Mouse (Mus musculus): Measurements from ENCODE around the gene Vmn1r41. TPM values are rescaled to one million over a fixed set of nuclear protein-coding genes. Genes with fewer than 3 reads are reported as not detected.

The Vmn1r41 gene
- not detected in 2 replicates for polyA plus RNA-seq (2015; fragmentation: Nextera tagmentation; extraction: Ambion mirVana)

DNA sequence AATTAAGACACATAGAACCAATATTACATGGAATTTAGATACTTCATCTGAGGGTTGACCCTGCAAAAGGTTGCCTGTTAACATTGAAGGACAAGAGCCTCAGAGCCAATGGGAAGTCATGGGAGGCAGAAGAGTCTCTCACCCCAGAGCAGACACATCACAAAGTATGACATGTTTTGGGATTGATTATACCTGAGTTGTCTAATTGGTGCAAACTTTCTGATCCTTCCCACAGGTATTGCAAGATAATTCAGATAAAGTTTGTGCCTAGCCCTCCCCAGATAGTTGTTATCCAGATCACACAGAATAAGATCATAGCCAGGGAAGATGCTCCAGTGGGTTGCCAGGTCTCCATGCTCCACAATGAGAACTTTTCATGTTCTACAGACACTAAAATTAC is at the start of gene Vmn1r41:
TSS of gene Vmn1r41 (plus strand) at position 301 of the 400 bp plus-strand sequence.
- ATAC-seq (replicated peaks; ENCODE audit: low FRiP score, low read depth) = no peak
- no peaks in the 10 kb centered on the region for H3K4me1 ChIP-seq (replicated peaks; ENCODE audit: insufficient read depth, low read length)
- no peaks in the 10 kb centered on the region for H3K36me3 ChIP-seq (ENCODE audit: insufficient read depth, low read length)
- H3K27me3 ChIP-seq (ENCODE audit: insufficient read depth, low read length) = no peaks in the 10 kb centered on the region
- H3K9ac ChIP-seq (ENCODE audit: low read depth, low read length) = no peak within 1 kb of the TSS
- no peak within 1 kb of the TSS for H3K27ac ChIP-seq
- no peak for DNase-seq (ENCODE audit: low spot score)
- no peak for TF ChIP-seq CTCF (IDR thresholded peaks at IDR 0.05; ENCODE audit: low read depth)
- H3K9me3 ChIP-seq (replicated peaks; ENCODE audit: low read length) = no peaks in the 10 kb centered on the region
- H3K4me3 ChIP-seq (replicated peaks; ENCODE audit: low read depth, low read length) = no peak within 1 kb of the TSS
- no peak within 1 kb of the TSS for H3K4me2 ChIP-seq (ENCODE audit: low read length)

DNA sequence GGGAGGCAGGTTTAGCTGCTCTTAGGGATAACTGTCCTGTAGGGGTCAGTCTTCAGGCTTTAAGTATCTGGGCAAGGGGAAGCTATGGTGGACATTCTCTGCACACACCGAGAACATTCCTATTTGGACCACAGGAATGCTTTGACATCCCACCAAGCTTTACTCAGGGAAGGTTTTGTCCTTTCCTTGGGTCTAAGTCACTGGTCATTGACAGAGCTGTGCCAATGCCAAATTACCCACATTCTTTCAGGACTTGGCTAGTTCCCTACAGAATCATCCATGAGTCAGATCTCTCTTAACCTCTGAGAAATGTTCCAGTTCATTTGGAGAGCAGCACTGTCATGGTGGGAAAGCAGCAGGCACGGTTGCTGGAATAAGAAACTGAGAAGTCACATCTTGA is 33.9 kb upstream of the Vmn1r41 start:
- 55% methylated on average over 2 of the region's 2 CpGs for WGBS
- H3K4me2 ChIP-seq (ENCODE audit: low read length) = no peak overlapping the region
- no peaks in the 10 kb centered on the region for H3K27me3 ChIP-seq (ENCODE audit: insufficient read depth, low read length)
- H3K36me3 ChIP-seq (ENCODE audit: insufficient read depth, low read length) = no peaks in the 10 kb centered on the region
- no peak overlapping the region for H3K9ac ChIP-seq (ENCODE audit: low read depth, low read length)
- ATAC-seq (replicated peaks; ENCODE audit: low FRiP score, low read depth) (no peak), DNase-seq (ENCODE audit: low spot score) (no peak)
- no peak overlapping the region for H3K27ac ChIP-seq
- H3K9me3 ChIP-seq (replicated peaks; ENCODE audit: low read length) = no peaks in the 10 kb centered on the region
- H3K4me1 ChIP-seq (replicated peaks; ENCODE audit: insufficient read depth, low read length) = no peaks in the 10 kb centered on the region
- no peak for TF ChIP-seq CTCF (IDR thresholded peaks at IDR 0.05; ENCODE audit: low read depth)
- no peak overlapping the region for H3K4me3 ChIP-seq (replicated peaks; ENCODE audit: low read depth, low read length)

DNA sequence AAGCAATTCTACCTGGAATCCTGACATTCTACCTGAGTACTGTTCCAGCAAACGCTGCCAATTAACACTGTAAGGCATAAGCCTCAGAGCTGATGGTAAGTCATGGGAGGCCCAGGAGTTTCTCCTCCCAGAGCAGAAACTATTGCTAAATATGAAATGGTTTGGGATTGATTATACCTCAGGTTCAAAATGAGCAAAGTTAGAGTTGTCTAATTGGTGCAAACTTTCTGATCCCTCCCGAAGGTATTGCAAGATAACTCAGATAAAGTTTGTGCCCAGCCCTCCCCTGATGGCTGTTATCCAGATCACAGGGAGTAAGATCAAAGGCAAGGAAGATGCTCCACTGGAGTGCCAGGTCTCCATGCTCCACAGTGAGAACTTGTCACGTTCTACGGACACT is 33.3 kb upstream of the Vmn1r41 start, which contains the start of gene Vmn1r40:
TSS of gene Vmn1r40 (plus strand) at position 301 of the 400 bp plus-strand sequence.
- no peaks in the 10 kb centered on the region for H3K4me1 ChIP-seq (replicated peaks; ENCODE audit: insufficient read depth, low read length)
- no peak within 1 kb of the TSS for H3K27ac ChIP-seq
- H3K4me2 ChIP-seq (ENCODE audit: low read length) = no peak within 1 kb of the TSS
- 71% methylated on average over 4 of the region's 4 CpGs for WGBS
- no peak for TF ChIP-seq CTCF (IDR thresholded peaks at IDR 0.05; ENCODE audit: low read depth)
- DNase-seq (ENCODE audit: low spot score) (no peak), ATAC-seq (replicated peaks; ENCODE audit: low FRiP score, low read depth) (no peak)
- H3K27me3 ChIP-seq (ENCODE audit: insufficient read depth, low read length) = no peaks in the 10 kb centered on the region
- no peaks in the 10 kb centered on the region for H3K9me3 ChIP-seq (replicated peaks; ENCODE audit: low read length)
- H3K4me3 ChIP-seq (replicated peaks; ENCODE audit: low read depth, low read length) = no peak within 1 kb of the TSS
- no peaks in the 10 kb centered on the region for H3K36me3 ChIP-seq (ENCODE audit: insufficient read depth, low read length)
- no peak within 1 kb of the TSS for H3K9ac ChIP-seq (ENCODE audit: low read depth, low read length)

DNA sequence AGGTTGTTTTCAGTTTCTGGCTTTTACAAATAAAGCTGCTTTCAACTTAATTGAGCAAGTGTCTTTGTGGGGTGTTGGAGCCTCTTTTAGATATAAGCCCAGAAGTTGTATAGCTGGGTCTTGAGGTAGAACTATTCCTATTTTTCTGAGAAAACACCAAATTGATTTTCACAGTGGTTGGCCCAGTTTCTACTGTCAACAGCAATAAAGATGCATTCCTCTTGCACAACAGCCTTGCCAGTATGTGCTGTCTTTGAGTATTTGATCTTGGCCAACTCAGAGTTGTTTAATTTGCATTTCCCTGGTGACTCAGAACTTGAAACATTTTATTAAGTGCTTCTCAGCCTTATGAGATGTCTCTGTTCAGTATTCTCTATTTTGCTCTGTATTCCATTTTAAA is 22.5 kb upstream of the Vmn1r41 start:
- H3K36me3 ChIP-seq (ENCODE audit: insufficient read depth, low read length) = no peaks in the 10 kb centered on the region
- no peak for DNase-seq (ENCODE audit: low spot score)
- no peaks in the 10 kb centered on the region for H3K4me1 ChIP-seq (replicated peaks; ENCODE audit: insufficient read depth, low read length)
- 0 out of 2 replicates have a peak, but pooled peaks cover 3% of the 10 kb centered on the region for H3K9me3 ChIP-seq (replicated peaks; ENCODE audit: low read length)
- no peak overlapping the region for H3K4me2 ChIP-seq (ENCODE audit: low read length)
- H3K4me3 ChIP-seq (replicated peaks; ENCODE audit: low read depth, low read length) = no peak overlapping the region
- no peak overlapping the region for H3K9ac ChIP-seq (ENCODE audit: low read depth, low read length)
- H3K27me3 ChIP-seq (ENCODE audit: insufficient read depth, low read length) = no peaks in the 10 kb centered on the region
- no peak overlapping the region for H3K27ac ChIP-seq
- no peak for TF ChIP-seq CTCF (IDR thresholded peaks at IDR 0.05; ENCODE audit: low read depth)
- no peak for ATAC-seq (replicated peaks; ENCODE audit: low FRiP score, low read depth)

GRCm38 (mm10) chr6:89742811-89743210 is 2.2 kb downstream of the Vmn1r41 start:
- no peak overlapping the region for H3K9ac ChIP-seq (ENCODE audit: low read depth, low read length)
- TF ChIP-seq CTCF (IDR thresholded peaks at IDR 0.05; ENCODE audit: low read depth) = no peak
- no peak for DNase-seq (ENCODE audit: low spot score)
- H3K4me3 ChIP-seq (replicated peaks; ENCODE audit: low read depth, low read length) = no peak overlapping the region
- H3K36me3 ChIP-seq (ENCODE audit: insufficient read depth, low read length) = no peaks in the 10 kb centered on the region
- no peak overlapping the region for H3K27ac ChIP-seq
- no peaks in the 10 kb centered on the region for H3K9me3 ChIP-seq (replicated peaks; ENCODE audit: low read length)
- H3K4me1 ChIP-seq (replicated peaks; ENCODE audit: insufficient read depth, low read length) = no peaks in the 10 kb centered on the region
- no peaks in the 10 kb centered on the region for H3K27me3 ChIP-seq (ENCODE audit: insufficient read depth, low read length)
- no peak for ATAC-seq (replicated peaks; ENCODE audit: low FRiP score, low read depth)
- H3K4me2 ChIP-seq (ENCODE audit: low read length) = no peak overlapping the region

- H3K27me3 ChIP-seq (ENCODE audit: insufficient read depth, low read length) = no peaks in the 10 kb centered on the region
- ATAC-seq (replicated peaks; ENCODE audit: low FRiP score, low read depth) = no peak
- no peak for TF ChIP-seq CTCF (IDR thresholded peaks at IDR 0.05; ENCODE audit: low read depth)
Observed at GRCm38 (mm10) chr6:89790231-89790630, 49.7 kb downstream of the Vmn1r41 start.

More at GRCm38 (mm10) chr6:89790231-89790630, 49.7 kb downstream of the Vmn1r41 start:
- no peak overlapping the region for H3K4me2 ChIP-seq (ENCODE audit: low read length)
- no peak for DNase-seq (ENCODE audit: low spot score)
- no peak overlapping the region for H3K4me3 ChIP-seq (replicated peaks; ENCODE audit: low read depth, low read length)
- no peak overlapping the region for H3K9ac ChIP-seq (ENCODE audit: low read depth, low read length)
- H3K4me1 ChIP-seq (replicated peaks; ENCODE audit: insufficient read depth, low read length) = no peaks in the 10 kb centered on the region
- H3K27ac ChIP-seq = no peak overlapping the region
- no peaks in the 10 kb centered on the region for H3K36me3 ChIP-seq (ENCODE audit: insufficient read depth, low read length)
- no peaks in the 10 kb centered on the region for H3K9me3 ChIP-seq (replicated peaks; ENCODE audit: low read length)

Other genes with a start within 250 kb of the Vmn1r41 start
- gene Chchd6, start 145.1 kb upstream of the Vmn1r41 start, polyA plus RNA-seq (2015; fragmentation: Nextera tagmentation; extraction: Ambion mirVana) = 57.2 and 63.2 TPM in 2 replicates
- gene Txnrd3, start 96.8 kb upstream of the Vmn1r41 start, polyA plus RNA-seq (2015; fragmentation: Nextera tagmentation; extraction: Ambion mirVana) = 27.9 and 29.2 TPM in 2 replicates
- not detected in 2 replicates for gene Vmn1r40, start 33.2 kb upstream of the Vmn1r41 start, polyA plus RNA-seq (2015; fragmentation: Nextera tagmentation; extraction: Ambion mirVana)
- not detected in 2 replicates for gene Vmn1r42, start 135.6 kb downstream of the Vmn1r41 start, polyA plus RNA-seq (2015; fragmentation: Nextera tagmentation; extraction: Ambion mirVana)
- not detected in 2 replicates for gene Vmn1r43, start 135.6 kb downstream of the Vmn1r41 start, polyA plus RNA-seq (2015; fragmentation: Nextera tagmentation; extraction: Ambion mirVana)
- gene Vmn1r44, start 142.9 kb downstream of the Vmn1r41 start, polyA plus RNA-seq (2015; fragmentation: Nextera tagmentation; extraction: Ambion mirVana) = not detected in 2 replicates
- gene Vmn1r45, start 199.8 kb downstream of the Vmn1r41 start, polyA plus RNA-seq (2015; fragmentation: Nextera tagmentation; extraction: Ambion mirVana) = not detected in 2 replicates
- gene Vmn1r46, start 228.5 kb downstream of the Vmn1r41 start, polyA plus RNA-seq (2015; fragmentation: Nextera tagmentation; extraction: Ambion mirVana) = not detected in 2 replicates

Data from kidney, postnatal 0 days (tissue).